Mouse (Mus musculus) liver, embryonic 14.5 days (tissue): ENCODE results near the gene Arpc2.
A peak's percentile ranks its signal among the peaks of the same experiment; 100 is the strongest.

Experiments
- CTCF ChIP-seq: IDR thresholded peaks from 2 replicates; pipeline ENCODE4 v1.5.1; 2016; ENCODE audit warnings: antibody characterized with exemption, low read depth, control low read depth
- EP300 ChIP-seq: IDR thresholded peaks from 2 replicates; pipeline ENCODE4 v1.6.1; 2016; ENCODE audit warnings: antibody characterized with exemption, low read depth

DNA sequence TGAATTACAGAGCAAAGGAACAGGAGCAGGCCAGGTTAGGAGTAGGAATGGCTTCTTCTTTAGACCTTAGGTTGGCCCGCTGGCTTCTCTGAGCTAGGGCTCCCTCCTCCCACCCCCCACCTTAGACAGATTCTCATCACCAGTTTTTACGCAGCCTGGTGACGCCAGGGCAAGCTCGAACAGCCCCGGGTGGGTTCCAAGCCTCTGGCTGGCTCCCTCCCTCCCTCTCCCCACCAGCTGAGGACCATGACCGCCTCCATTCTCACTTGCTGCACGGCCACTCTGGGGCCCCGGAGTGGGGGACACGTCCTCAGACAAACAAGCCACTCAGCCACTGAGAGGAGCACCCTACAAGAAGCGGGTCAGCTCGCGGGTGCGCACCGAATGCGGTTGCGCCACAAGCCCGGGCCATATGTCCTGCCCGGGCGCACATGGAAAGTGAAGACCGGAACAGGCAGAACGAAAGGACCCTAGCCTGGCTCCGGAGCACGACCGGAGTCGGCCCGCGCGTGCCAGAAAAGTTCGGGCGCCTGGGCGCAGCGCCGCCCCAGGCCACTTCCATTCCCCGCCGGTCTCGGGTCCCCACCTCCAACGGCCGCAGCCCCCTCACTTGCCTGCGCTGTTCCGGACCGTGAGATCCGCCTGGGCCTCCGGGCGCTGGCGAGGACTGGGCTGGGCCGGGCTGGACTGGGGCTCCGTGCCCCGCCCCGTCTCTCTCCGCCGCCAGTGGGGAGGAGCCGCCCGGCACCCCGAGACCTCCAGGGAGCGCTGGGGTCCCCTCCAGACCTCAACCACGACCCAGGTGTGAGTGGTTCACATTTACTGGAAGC is 67.8 kb downstream of the Arpc2 start:
- TF ChIP-seq CTCF (0 out of 2 replicates have a peak, but pooled peaks have one; percentile 13), EP300 (no peak)
